Mouse (Mus musculus) retina, postnatal 1 day (tissue): ENCODE measurements at regions not wholly inside any gene's neighbourhood (a gene's known extent, or its start where the extent isn't known, plus 50 kb on each side); places are given as distances from the start of the nearest gene placed in this dataset.
"Not testable (repeated sequence)": the region's sequence is repeated elsewhere in the genome, so short reads cannot be mapped to it uniquely, and the experiment has no call there.

Experiments
- DNase-seq: peaks from one replicate; pipeline ENCODE4 v3.0.0-alpha.2; 2012

GRCm38 (mm10) chr16:23838696-23839095 lies 52.1 kb downstream of the Sst start:
- no peak for DNase-seq

GRCm38 (mm10) chr16:23838114-23838513 lies 52.6 kb downstream of the Sst start:
- DNase-seq = no peak

GRCm38 (mm10) chr16:23834991-23835390 lies 55.8 kb downstream of the Sst start:
- no peak for DNase-seq

GRCm38 (mm10) chr16:23833603-23834002 lies 57.2 kb downstream of the Sst start:
- DNase-seq = no peak

- DNase-seq = no peak
Measured at GRCm38 (mm10) chr16:23833042-23833423, 57.7 kb downstream of the Sst start.

GRCm38 (mm10) chr16:23832393-23833041 lies 58.2 kb downstream of the Sst start:
- no peak for DNase-seq

- DNase-seq = no peak
Measured at GRCm38 (mm10) chr16:23825662-23826061, 65.1 kb downstream of the Sst start.

GRCm38 (mm10) chr16:23785216-23785615 lies 105.5 kb downstream of the Sst start:
- DNase-seq = no peak

GRCm38 (mm10) chr16:23784021-23784897 lies 106.5 kb downstream of the Sst start:
- DNase-seq = no peak

GRCm38 (mm10) chr16:23780440-23781231 lies 110.1 kb downstream of the Sst start:
- peak; percentile 27 for DNase-seq

GRCm38 (mm10) chr16:23777894-23778293 lies 112.9 kb downstream of the Sst start:
- DNase-seq = no peak

GRCm38 (mm10) chr16:23777041-23777440 lies 113.7 kb downstream of the Sst start:
- no peak for DNase-seq

GRCm38 (mm10) chr16:23776501-23776900 lies 114.3 kb downstream of the Sst start:
- no peak for DNase-seq

- DNase-seq = no peak
Measured at GRCm38 (mm10) chr16:23758136-23758812, 132.5 kb downstream of the Sst start.

- DNase-seq = no peak
Measured at GRCm38 (mm10) chr16:23737026-23737425, 153.7 kb downstream of the Sst start.

GRCm38 (mm10) chr16:23735722-23736121 lies 155.0 kb downstream of the Sst start:
- peak; percentile 37 for DNase-seq

GRCm38 (mm10) chr16:23726562-23726961 lies 164.2 kb downstream of the Sst start:
- no peak for DNase-seq

GRCm38 (mm10) chr16:23721745-23722144 lies 169.0 kb downstream of the Sst start:
- no peak for DNase-seq

GRCm38 (mm10) chr16:23701156-23701555 lies 180.5 kb upstream of the Masp1 start:
- peak; percentile 24 for DNase-seq

GRCm38 (mm10) chr16:23694226-23694625 lies 173.6 kb upstream of the Masp1 start:
- DNase-seq = not testable (repeated sequence)

- no peak for DNase-seq
Measured at GRCm38 (mm10) chr16:23690061-23690460, 169.4 kb upstream of the Masp1 start.

GRCm38 (mm10) chr16:23686783-23687182 lies 166.2 kb upstream of the Masp1 start:
- no peak for DNase-seq

- no peak for DNase-seq
Measured at GRCm38 (mm10) chr16:23680434-23680833, 159.8 kb upstream of the Masp1 start.
